Mouse (Mus musculus): ENCODE measurements around the gene Ano4.

- TF ChIP-seq FLI1 (IDR thresholded peaks at IDR 0.05; ENCODE audit: low read length) (no peak), GATA1 (IDR thresholded peaks at IDR 0.05; ENCODE audit: borderline replicate concordance, low read length) (no peak)
Measured at GRCm38 (mm10) chr10:89290698-89291097, 53.9 kb downstream of the Ano4 start.

All from megakaryocyte, embryonic 14.5 days (primary cell).